Mouse (Mus musculus) testis, postnatal 14 days (tissue): Measurements from ENCODE around the gene Cd28.
"Not testable (repeated sequence)": the region's sequence is repeated elsewhere in the genome, so short reads cannot be mapped to it uniquely, and the experiment has no call there.

Source experiments
- DNase-seq: peaks from one replicate; pipeline ENCODE4 v3.0.0; 2021; ENCODE audit warnings: low spot score

The Cd28 gene

DNA sequence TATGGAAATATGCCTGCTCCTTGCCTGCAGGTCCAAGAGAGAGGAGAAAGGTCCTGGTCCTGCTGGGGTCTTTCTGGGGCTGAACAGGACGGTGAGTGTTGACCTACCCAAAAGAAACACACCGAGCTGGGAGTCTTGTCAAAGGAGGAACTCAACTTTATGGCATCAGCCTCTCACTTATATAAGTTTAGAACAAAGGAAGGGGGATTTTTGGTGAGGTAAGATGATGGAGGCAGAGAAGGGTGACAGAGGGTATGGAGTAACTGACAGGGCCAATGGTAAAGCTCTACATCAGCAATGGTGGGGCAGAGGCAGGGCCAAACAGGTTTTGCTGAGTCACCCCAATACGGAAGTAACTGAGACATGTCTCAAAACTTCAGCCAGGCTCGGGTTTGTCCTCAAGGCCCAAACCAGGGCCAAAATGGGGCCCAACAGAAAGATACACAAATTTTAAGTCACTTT lies 84.6 kb downstream of the Cd28 start:
- DNase-seq: no peak

- DNase-seq: no peak
Observed at GRCm38 (mm10) chr1:60803128-60803824, 86.7 kb downstream of the Cd28 start.

DNA sequence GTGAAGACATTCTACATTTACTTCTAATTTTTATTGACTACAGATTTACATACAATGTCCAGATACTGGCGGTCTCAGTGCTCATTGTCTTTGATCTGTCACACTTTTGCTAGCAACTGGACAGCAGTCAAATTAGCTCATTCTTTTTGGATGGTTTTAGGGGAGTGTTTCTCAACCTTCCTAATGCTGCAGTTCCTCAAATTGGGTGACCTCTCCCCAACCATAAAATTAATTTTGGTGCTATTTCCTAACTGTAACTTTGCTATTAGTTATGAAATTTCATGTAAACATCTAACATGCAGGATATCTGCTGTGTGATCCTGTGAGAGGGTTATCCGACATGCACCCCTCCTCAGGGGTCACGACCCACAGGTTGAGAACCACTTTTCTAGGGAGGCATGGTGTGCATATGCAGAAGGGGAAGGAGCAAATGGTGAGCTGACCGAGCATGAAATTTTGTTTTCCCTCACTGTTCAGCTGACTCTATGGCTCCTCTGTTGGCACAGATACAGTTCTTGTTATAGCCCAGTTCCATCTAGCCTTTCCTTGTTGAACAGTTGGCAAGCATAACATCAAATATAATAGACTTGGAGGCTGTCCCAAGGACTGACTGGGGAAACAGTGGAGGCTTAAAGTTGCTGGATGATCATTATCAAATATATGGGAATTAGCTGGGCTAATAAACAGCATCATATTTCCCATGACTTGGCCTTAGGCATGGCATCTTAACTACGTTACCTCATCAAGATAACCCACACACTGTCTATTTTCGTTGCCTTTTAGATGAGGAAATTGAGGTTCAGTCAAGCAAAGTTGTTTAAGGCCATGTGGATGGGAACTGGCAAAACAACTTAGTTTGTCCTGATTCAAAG lies 87.5 kb downstream of the Cd28 start:
- DNase-seq: no peak

DNA sequence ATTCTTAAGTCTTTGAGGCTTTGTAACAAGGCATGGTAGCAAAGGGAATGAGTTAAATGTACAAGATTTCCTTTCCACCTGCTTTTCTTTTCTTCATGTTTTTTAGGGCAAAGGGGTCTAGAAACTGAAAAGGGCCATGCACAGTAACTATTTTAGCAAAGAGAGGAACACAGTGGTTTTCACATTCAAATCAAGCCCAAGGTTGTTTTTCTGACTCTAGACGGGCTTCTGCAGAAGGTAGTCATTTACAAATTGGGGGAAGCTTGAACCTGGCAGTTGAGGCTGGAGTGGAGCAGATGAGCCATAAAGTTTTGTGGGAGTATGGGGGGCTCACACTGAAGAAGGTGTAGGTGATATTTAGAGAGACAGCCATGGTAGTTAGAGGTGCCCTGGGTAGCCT lies 88.6 kb downstream of the Cd28 start:
- no peak for DNase-seq

DNA sequence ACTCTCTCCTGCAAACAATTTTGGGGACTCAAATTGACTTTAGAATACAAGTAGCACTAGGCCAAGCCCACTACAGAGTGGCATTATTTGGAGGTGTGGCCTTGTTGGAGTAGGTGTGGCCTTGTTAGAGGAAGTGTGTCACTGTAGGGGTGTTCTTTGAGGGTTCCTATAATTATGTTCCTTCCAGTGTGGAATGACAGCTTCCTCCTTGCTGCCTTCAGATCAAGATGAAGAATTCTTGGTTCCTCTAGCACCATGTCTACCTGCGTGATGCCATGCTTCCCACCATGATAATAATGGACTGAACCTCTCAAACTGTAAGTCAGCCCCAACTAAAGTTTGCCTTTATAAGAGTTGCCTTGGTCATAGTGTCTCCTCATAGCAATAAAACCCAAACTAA lies 91.1 kb downstream of the Cd28 start:
- no peak for DNase-seq

DNA sequence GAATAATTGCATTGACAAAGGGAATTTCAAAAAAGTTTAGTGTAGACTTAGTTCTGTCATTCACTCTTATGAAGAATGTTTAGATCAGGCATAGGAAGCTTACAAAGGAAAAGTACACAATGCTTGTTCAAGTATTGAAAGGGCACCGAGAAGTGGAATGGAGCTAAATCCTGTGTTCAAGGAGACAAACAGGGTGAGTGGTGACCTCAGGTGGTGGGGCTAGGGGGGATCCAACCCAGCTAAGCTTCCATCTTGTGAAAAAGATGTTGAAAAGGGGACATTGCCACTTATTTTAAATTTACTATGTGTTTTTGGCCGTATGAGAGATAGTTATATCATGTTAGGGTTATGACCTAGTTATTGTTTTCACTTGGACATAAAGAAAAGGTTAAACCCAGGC lies 91.9 kb downstream of the Cd28 start:
- no peak for DNase-seq

DNA sequence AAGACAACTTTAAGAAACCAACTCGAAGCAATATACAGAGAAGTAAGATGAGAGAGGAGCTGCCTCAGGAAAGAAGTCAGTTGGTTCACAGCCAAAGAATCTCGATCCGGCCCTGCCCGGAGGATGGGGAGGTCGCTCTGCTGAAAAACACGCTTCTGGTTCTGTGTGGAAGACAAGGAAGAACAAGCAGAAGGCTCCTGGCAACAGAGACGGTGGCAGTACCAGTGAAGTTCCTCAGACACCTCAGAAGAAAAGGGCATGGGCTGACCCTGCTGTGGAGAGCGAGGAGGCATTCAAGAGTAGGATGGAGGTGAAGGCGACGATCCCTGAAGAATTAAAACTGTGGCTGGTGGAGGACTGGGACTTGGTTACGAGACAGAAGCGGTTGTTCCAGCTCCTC lies 92.6 kb downstream of the Cd28 start:
- DNase-seq: no peak

- no peak for DNase-seq
Observed at GRCm38 (mm10) chr1:60810821-60811220, 94.2 kb downstream of the Cd28 start.

DNA sequence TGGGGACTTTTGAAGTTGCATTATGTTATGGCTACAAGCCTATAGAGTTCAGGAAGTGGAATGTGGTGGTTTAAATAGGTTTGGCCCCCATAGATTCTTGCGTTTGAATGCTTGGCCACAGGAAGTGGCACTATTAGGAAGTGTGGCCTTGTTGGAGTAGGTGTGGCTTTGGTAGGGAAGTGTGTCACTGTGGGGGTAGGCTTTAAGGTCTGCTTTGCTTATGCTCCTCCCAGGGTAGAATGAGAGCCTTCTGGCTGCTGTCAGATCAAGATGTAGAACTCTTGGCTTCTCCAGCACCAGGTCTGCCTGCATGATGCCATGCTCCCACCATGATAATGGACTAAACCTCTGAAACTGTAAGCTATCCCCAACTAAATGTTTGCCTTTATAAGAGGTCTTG lies 95.4 kb downstream of the Cd28 start:
- DNase-seq: no peak

- no peak for DNase-seq
Observed at GRCm38 (mm10) chr1:60813411-60813810, 96.8 kb downstream of the Cd28 start.

DNA sequence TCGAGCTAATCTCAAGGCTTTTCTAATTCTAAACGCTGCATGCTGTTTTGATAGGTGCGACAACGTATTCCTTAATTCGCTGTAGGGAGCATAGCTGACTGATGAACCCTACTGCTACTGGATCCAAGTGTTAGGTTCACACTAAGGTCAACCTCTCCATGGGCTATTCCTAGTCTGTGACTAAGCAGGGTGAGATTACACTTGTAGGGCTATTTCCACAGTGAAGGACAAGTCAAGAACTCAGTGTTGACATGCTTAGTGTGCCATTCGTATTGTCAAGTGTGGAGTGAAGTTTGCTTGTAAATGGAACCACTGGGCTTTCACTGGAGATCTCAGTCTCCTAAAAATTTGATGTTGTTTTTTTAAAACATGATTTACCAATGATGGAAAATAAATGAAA lies 99.3 kb downstream of the Cd28 start:
- DNase-seq: no peak

GRCm38 (mm10) chr1:60818491-60818890 lies 101.9 kb downstream of the Cd28 start:
- DNase-seq: not testable (repeated sequence)

DNA sequence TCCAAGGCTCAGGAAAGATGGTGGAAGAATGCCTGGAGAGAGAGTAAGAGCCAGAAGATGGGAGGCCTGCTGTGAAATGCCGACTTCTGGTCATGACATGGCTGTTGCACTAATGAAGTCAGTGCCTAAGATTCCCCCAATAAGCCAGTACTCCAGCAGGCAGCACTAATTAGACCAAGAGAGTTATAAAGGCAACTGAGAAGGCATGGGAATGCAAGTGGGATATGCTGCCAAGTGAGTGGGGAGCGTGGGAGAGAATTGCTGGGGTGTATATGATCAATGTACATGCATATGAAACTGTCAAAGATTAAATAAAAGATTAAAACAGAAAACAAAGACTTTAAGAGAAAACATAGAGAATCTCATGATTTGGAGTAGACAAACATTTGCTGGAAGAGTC lies 103.4 kb downstream of the Cd28 start:
- DNase-seq: no peak

- no peak for DNase-seq
Observed at GRCm38 (mm10) chr1:60820981-60821380, 104.4 kb downstream of the Cd28 start.

GRCm38 (mm10) chr1:60821590-60821989 lies 105.0 kb downstream of the Cd28 start:
- DNase-seq: no peak
